Mouse (Mus musculus) heart, postnatal 10 days (tissue): Measurements from ENCODE around the gene Ncam1. TPM values are rescaled to one million over a fixed set of nuclear protein-coding genes. Genes with fewer than 3 reads are reported as not detected.

Experiments
- DNase-seq, 2 experiments: peaks; one replicate each; pipeline ENCODE4 v3.0.0; 2021
- intact Hi-C: fragments of 180-260 bp; cut with DNase I; formaldehyde crosslinking; loops from one replicate; pipeline ENCODE4 v1.15.1; 2025
- total RNA-seq, 2 experiments: library from RNA; stranded (reverse); gene quantifications; 2 replicates each; pipeline ENCODE4 v1.2.3; 2021

Ncam1 gene
- total RNA-seq, 2 experiments from 2014 or later: 28.3 to 29.5 TPM

DNA sequence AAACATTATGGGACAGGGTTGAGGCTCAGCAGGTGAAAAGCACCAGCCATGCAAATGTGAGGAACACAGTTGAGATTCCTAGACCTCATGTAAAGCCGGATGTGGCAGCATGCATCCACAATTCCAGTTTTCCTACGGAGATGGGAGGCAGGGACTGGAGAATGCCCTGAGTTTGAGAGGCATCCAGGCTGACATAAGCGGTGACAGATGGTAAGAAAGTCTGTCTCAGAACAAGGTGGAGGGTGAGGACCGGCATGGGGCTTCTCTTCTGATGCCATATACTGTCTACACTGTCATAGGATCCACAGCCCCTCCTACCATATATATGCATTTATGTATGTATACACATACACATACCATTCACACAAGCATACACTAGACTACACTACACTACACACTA lies 221.6 kb downstream of the Ncam1 start:
- intact Hi-C loops: no loop called here
- no peak for DNase-seq

DNA sequence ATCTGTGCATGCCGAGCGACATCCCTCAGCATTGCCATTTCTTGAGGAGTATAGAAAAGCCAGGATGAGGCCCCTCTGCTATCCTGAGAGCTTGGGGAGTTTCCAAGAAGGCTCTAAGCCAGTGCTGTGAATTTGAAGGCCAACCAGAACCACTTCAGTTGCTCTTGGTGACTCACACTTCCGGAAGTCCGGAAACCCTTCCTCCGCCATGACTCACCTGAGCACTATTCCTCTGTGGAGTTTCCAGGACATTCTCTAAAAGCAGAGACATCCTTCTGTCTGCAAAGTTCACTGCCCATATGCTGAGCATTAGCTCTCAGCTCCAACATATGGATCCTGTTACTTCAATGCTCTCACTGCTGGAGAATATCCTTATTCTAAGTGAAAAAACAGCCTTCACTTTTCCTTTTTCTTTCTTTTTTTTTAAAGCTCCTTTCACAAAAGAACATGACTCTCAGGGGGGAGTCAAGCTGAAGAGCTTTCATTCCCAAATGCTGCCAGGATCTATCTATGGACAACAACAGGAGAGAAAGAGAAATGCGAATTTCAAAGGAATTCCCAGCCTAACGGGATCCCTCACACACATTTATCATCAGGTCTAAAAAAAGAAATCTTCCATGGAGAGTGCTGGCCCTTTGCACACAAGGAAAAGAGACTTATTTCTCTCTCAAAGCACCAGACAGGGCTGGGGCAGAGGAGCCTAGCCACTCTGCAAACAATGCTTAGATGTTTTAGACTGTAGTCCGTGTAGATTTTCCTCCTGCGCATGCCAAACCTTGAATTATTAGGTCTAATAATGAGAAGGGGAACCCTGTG lies 226.8 kb downstream of the Ncam1 start:
- intact Hi-C loops: no loop called here
- DNase-seq: peak; percentile 25 to 27

DNA sequence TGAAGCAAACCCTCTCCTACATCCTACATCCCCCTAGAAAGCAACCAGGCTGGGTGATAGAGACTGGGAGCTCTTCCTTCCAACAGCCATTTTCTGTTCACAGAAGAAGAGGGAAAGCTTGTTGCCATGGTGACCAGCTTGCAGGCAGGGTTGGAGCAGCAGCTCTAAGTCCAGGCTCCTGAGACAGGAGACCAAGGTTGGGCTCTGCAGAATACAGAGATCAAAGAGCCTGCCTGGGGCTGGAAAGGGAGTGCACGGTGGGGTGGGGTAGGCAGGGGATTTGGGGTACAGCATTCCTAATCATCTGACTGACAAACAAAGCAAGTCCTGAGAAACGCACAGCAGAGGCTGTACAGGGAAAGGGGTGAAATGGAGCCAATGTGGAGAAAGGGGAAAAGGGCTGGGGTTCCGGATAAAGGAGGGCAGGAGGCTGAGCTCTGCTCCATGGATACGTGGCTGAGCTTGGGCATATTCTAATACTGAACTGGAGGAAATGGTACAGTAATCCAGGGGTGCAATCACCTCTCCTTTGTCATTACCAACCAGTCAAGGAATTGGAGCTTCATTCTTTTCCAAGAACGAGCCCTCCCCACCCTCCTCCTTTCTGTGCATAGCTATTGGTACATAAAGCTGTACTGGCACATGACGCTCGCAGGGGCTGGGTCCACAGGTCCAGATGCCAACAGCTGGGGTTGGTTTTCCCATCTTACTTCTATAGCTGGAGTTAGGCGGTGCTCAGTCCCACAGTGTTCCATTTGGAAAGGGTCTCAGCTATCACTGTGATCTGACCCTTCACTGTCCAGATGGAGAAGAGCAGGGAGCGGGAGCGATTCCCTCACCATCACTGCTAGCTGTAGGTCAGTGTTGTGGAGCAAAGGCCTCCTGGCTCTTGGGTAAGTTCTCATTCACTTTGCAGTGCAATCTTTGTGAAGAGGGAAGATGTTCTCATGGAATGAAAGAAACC lies 227.7 kb downstream of the Ncam1 start:
- intact Hi-C loops: no loop called here
- DNase-seq: peak; percentile 29 to 31

GRCm38 (mm10) chr9:49570033-49570660 lies 228.6 kb downstream of the Ncam1 start:
- peak; percentile 12 for DNase-seq
- intact Hi-C loops: no loop called here

DNA sequence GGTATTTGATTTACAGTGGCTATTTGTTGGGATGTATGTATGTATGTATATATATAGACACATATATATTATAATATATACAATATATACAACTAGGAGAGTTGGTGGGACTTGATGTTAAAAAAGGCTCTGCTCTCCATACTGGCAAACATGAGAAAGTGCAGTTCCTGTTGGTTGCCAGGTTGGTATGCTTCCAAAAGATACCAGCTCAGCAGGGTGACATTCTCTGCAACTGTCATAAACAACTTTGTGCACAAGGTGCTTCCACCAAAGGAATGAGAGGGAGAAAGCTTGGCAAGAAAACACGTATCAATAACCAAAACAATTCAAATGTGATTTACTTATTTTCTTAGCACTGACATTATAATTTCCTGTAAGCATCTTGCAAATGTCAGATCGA lies 232.9 kb downstream of the Ncam1 start:
- DNase-seq: peak; percentile 50 to 51
- intact Hi-C loops: no loop called here

DNA sequence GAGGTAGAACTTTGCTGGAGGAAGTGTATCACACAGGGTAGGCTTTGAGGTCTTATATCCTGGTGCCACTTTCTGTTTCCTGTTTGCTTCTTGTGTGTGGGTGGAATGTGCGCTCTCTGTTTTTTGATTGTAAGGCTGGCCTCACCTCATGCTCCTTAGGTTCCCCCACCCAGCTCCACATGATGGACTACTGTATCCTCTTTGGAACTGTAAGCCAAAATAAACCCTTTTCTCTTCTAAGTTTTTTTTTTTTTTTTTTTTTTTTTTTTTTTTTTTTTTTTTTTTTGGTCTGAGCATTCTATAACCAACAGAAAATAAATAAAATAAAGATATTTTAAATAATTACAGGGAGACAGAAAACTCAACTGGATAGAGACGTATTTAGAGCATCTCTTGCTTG lies 239.8 kb downstream of the Ncam1 start:
- intact Hi-C loops: no loop called here

DNA sequence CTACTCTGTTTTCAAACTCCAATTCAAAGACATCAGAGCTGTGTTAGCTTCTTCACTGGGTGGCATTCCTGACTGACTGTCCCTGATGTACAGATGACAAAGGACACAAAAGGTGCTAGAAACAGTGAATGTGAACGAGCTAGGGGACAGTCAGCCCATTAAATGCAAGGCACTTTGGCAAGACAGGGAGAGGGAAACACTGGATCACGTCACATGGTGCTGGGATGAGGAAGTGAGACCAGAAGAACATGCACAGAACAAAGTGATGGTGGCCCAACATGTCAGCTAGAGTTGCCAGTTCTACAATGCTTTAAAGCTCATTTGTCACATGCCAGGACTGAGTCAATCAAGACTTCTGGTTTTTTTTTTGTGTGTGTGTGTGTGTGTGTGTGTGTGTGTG lies 247.4 kb downstream of the Ncam1 start:
- intact Hi-C loops: no loop called here
- DNase-seq: no peak

More for the DNA sequence above, 239.8 kb downstream of the Ncam1 start:
- no peak for DNase-seq

DNA sequence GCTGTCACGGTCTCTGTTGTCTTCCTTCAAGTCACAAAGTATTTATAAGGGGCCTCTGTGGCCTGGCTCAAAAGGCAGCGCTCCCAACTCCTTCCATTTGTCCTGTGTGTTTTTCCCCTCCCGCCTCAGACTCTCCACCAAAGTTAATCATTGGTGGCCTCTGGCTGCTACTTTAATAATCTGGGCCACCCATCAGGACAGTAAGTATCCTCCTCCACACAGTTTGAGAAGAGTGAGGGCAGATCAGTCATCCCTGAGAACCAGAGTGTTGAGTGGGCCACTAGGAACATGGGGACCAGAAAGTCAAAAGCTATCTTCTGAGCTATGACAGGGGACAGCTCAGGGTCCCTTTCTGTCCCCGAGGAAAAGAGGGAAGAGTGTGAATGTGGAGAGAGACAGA lies 256.1 kb downstream of the Ncam1 start:
- intact Hi-C loops: no loop called here
- DNase-seq: no peak

DNA sequence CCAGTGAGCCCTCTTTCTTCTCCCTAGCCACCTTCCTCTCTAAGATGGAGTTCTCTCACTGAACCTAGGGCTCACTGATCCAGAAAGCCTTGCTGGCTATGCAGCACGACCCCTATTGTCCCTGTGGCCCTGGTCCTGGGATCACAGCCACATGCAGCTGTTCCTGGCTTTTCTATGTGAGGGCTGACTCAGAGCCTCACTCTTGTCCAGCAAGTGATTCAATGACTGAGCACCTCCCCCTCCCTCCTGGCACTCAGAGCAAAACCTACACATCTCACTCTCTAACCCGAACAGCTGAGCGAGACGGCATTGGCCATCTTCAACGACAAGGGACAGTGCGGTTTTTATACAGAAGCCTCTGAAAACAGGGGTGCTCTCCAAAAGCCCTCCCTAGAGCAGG lies 260.9 kb downstream of the Ncam1 start:
- intact Hi-C loops: no loop called here
- DNase-seq: peak; percentile 53 to 71

DNA sequence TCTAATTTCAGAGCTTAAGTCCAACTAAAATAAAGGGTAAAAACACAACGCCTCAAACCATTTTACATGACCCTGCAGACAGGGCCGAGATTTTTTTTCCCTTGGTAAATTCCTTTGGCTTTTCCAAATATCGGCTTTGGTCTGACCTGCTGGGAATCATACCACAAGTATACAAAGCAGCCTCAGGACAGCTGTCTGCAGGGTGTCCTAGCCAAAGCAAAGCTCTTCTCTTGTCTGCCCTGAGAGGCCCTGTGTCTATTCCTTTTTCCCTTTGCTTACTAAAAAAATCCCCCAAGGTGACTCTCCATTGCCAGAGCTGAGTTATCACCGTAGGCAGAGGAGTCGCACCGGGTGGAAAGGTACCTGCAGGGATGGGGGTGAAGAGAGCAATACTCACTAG lies 262.1 kb downstream of the Ncam1 start:
- intact Hi-C loops: no loop called here
- DNase-seq: peak in 1 of 2 experiments; percentile 19

DNA sequence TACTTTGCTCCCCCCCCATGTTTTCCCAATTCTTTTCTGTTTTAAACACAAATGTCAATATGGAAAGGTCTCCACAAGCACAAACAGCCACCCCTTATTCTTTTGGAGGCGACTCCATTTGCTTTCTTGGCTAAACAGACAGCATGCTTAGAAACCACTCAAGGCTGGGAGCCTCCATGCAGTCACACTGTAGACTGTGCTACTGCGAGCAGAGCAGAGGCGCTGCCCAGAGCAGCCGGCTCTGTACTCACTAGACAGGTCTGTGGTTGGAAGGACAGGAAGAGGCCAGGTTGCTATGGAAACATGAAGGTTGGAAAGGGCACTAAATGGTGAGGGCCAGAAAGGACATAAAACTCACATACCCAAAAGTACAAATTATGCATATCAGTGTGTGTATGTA lies 263.8 kb downstream of the Ncam1 start:
- DNase-seq: no peak
- intact Hi-C loops: no loop called here

DNA sequence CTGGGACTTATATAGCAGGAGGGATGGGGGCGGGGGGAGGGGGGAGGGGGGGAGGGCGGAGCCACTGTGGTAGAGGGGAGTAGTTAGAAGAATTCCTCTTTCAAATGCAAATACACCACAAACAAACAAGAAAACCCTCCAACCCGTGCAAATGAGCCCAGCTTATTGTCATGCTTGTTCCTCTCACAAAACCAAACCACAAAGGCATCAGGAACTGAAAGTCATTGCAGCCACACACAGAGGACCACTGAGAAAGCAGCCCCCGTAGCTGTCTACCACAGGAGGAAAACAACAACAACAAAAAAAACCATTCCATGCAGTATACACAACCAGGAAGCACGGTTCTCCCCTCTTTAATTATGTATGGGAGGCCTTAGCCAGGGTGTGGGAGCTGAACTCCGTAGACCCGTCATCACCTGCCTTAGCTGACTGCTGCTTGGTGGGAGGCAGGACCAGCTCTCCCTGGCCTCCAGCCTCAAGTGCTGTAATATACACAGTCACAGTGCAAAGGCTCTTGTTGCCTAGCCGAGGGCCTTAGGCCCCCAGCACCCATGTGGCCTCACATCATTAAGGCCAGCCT lies 264.7 kb downstream of the Ncam1 start:
- no peak for DNase-seq
- intact Hi-C loops: no loop called here

DNA sequence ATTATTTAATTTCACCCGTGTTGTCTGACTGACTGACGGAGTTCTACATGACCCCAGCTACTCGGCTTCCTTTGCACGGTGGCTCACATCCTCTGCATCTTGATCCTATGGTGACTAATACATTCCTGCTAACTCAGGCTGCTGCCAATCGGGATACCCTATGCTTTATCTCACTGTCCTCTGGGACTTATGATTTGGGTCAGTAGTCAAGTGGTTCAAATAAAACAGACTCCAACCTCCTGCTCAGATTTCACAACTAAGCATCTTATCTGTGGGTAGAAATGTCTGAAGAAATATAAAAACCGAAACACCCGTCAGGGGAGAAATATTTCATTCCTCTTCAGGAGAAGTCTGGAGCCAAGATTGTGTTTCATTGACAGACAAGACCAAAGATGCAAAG lies 265.3 kb downstream of the Ncam1 start:
- intact Hi-C loops: no loop called here
- peak; percentile 29 to 32 for DNase-seq

- intact Hi-C loops: no loop called here
- no peak for DNase-seq
These were observed 266.9 kb downstream of the Ncam1 start for GRCm38 (mm10) chr9:49531833-49532232.

DNA sequence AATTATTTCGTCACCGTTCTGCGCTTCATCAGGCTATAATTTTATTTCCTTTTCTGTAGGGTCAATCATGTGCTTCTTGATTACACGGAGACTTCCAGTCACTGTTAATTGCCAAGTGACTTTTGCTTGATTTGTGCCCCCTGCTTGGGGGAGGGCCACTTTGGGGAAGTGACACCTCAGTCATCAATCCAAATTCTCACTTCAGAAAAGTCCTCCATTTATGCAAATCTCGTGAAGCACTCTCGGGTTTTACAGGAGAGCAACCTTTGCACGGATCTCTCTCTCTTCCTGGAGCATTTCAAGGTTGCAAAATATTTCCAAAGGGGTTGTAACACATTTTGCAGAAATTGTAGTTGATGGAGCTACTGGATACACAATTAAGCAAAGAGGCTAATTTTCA lies 267.5 kb downstream of the Ncam1 start:
- DNase-seq: no peak
- intact Hi-C loops: no loop called here

DNA sequence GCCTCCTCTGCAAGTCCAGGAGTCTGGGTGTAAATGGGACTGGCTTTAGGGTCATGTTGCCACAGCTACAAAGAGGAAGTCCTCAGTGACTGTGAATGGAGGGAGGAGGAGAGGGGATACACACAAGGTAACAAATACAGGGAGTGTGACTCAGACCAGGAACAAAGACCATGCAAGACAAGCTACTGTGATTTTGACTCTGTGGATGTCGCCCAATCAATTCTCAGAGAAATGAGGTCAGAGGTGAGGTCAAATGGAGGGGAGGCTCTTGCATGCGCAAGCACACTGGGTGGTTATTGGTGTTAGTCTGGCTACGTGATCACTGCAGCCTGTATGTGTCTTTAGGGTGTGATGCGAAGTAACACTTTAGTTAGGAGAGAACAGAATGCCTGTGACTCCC lies 268.0 kb downstream of the Ncam1 start:
- DNase-seq: no peak
- intact Hi-C loops: no loop called here

GRCm38 (mm10) chr9:49529366-49529959 lies 269.3 kb downstream of the Ncam1 start:
- no peak for DNase-seq
- intact Hi-C loops: no loop called here

- DNase-seq: peak; percentile 21 to 39
- intact Hi-C loops: no loop called here
These were observed 269.8 kb downstream of the Ncam1 start for GRCm38 (mm10) chr9:49528943-49529342.

DNA sequence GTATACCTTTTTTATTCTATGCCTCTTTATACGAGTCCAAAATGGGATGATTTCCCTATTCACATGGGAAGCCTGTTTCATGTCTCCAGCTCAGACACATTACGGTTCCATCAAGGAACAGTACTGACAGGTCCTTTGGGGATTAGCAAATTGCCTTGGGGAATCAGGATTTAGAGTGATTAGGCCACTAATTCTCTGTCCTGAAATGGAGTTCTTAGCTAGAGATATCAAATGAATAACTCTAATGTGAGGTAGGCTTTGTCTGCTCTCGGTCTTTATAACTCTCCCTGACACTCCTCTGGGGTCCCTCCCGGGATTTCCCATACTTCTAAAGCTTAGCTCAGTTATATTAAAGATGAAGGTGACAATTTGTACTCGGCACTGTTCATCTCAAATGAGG lies 270.7 kb downstream of the Ncam1 start:
- intact Hi-C loops: no loop called here
- no peak for DNase-seq

DNA sequence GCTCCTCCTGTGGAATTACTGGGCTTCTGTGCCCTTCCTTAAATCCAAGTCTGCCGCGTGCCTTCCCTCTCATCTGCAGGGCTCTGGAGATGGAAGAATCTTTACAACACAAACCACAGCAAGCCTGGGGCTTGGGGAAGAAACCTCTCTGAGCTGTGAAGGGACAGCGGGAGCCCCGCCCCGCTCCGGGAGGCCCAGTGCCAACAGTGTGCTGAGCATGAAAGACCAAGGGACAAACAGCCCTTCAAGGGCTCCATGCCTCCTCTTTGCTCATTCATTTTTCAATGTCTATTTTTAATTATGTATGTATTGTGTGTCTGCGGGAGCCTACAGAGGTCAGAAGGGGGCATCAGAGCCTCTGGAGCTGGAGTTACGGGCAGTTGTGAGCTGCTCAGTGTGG lies 271.4 kb downstream of the Ncam1 start:
- peak in 1 of 2 experiments; percentile 13 for DNase-seq
- intact Hi-C loops: no loop called here
